Comparison of ENCODE assay signal across 9 mouse cellular contexts in genomic region chr3:153968549-153968948, GRCm38 (mm10). TPM values are rescaled to one million over a fixed set of nuclear protein-coding genes. Genes with fewer than 3 reads are reported as not detected.
A peak's percentile ranks its signal among the peaks of the same experiment; 100 is the strongest.
DNase-seq lines count a peak whose midpoint lies in the region; ATAC-seq and TF ChIP-seq lines count a peak whose summit lies in the region.
"Had no signal": no experiment of that assay in that cellular context is flagged by ENCODE, and none has a peak within 500 bp of the region (broad histone marks: within the 10 kb centered on the region; RNA-seq: fewer than 3 reads in every experiment).

No protein-coding gene starts in this region.

- no peak overlapping the region for H3K4me3 ChIP-seq in hindbrain, embryonic 14.5 days (replicated peaks; ENCODE audit: low read length)
- H3K4me3 ChIP-seq in hindbrain, embryonic 12.5 days = no peak overlapping the region
- H3K4me3 ChIP-seq in ES-E14 (ENCODE audit: insufficient read depth in 1 of 2, low read depth in 1 of 2, low read length in 2 of 2, poor library complexity in 1 of 2, severe bottlenecking in 1 of 2) = no peak overlapping the region
- no peak overlapping the region for H3K4me3 ChIP-seq in liver, postnatal 0 days (ENCODE audit: low read depth, low read length)
- H3K4me3 ChIP-seq: liver, embryonic 15.5 days had no signal

- no peaks in the 10 kb centered on the region for H3K9me3 ChIP-seq in hindbrain, embryonic 14.5 days (ENCODE audit: control insufficient read depth, low read length)
- no peaks in the 10 kb centered on the region for H3K9me3 ChIP-seq in hindbrain, embryonic 12.5 days (replicated peaks)
- no peaks in the 10 kb centered on the region for H3K9me3 ChIP-seq in ES-E14 (ENCODE audit: control insufficient read depth, insufficient read depth, low read depth, low read length)
- no peaks in the 10 kb centered on the region for H3K9me3 ChIP-seq in liver, postnatal 0 days (ENCODE audit: low read length)
- H3K9me3 ChIP-seq: liver, embryonic 15.5 days had no signal

- H3K36me3 ChIP-seq in hindbrain, embryonic 14.5 days (replicated peaks; ENCODE audit: control insufficient read depth, insufficient read depth) = no peaks in the 10 kb centered on the region
- no peaks in the 10 kb centered on the region for H3K36me3 ChIP-seq in hindbrain, embryonic 12.5 days
- no peaks in the 10 kb centered on the region for H3K36me3 ChIP-seq in ES-E14 (ENCODE audit: control insufficient read depth, insufficient read depth, low read length, poor library complexity, severe bottlenecking)
- H3K36me3 ChIP-seq in liver, postnatal 0 days (replicated peaks; ENCODE audit: insufficient read depth, low read length) = no peaks in the 10 kb centered on the region
- H3K36me3 ChIP-seq: liver, embryonic 15.5 days had no signal

- H3K27me3 ChIP-seq in hindbrain, embryonic 14.5 days (ENCODE audit: control insufficient read depth, insufficient read depth, low read length) = no peaks in the 10 kb centered on the region
- H3K27me3 ChIP-seq in hindbrain, embryonic 12.5 days = peaks cover 16% of the 10 kb centered on the region
- H3K27me3 ChIP-seq in liver, postnatal 0 days (ENCODE audit: insufficient read depth, low read length) = peaks cover 13% of the 10 kb centered on the region

- no peaks in the 10 kb centered on the region for H3K4me1 ChIP-seq in hindbrain, embryonic 14.5 days (replicated peaks; ENCODE audit: control insufficient read depth, insufficient read depth, low read length)
- H3K4me1 ChIP-seq in hindbrain, embryonic 12.5 days = no peaks in the 10 kb centered on the region
- no peaks in the 10 kb centered on the region for H3K4me1 ChIP-seq in ES-E14 (ENCODE audit: control insufficient read depth in 2 of 2, insufficient read depth in 2 of 2, low read length in 2 of 2, poor library complexity in 1 of 2)
- no peaks in the 10 kb centered on the region; the same call in 1 of the 2 replicates for H3K4me1 ChIP-seq in liver, postnatal 0 days (ENCODE audit: insufficient read depth)
- H3K4me1 ChIP-seq: liver, embryonic 15.5 days had no signal

- ATAC-seq in hindbrain, embryonic 14.5 days (ENCODE audit: low FRiP score) = no peak
- no peak for ATAC-seq in hindbrain, embryonic 12.5 days (ENCODE audit: low FRiP score)
- peak; percentile 64 for ATAC-seq in liver, postnatal 0 days

- no peak overlapping the region for H3K27ac ChIP-seq in hindbrain, embryonic 14.5 days
- no peak overlapping the region for H3K27ac ChIP-seq in hindbrain, embryonic 12.5 days
- no peak overlapping the region for H3K27ac ChIP-seq in ES-E14 (ENCODE audit: insufficient read depth, low read depth, low read length, poor library complexity, severe bottlenecking)
- H3K27ac ChIP-seq in liver, postnatal 0 days (ENCODE audit: low read depth) = no peak overlapping the region
- H3K27ac ChIP-seq: liver, embryonic 15.5 days had no signal

- no peak for TF ChIP-seq EP300 in liver, postnatal 0 days (IDR thresholded peaks at IDR 0.05; ENCODE audit: low read depth)

- no peak overlapping the region for H3K9ac ChIP-seq in hindbrain, embryonic 14.5 days
- no peak overlapping the region for H3K9ac ChIP-seq in hindbrain, embryonic 12.5 days
- no peak overlapping the region for H3K9ac ChIP-seq in ES-E14 (ENCODE audit: insufficient read depth, low read depth, low read length, poor library complexity, severe bottlenecking)
- no peak overlapping the region for H3K9ac ChIP-seq in liver, postnatal 0 days (replicated peaks)
- H3K9ac ChIP-seq: liver, embryonic 15.5 days had no signal

- H3K4me2 ChIP-seq in hindbrain, embryonic 14.5 days (replicated peaks) = no peak overlapping the region
- no peak overlapping the region for H3K4me2 ChIP-seq in hindbrain, embryonic 12.5 days (replicated peaks)
- H3K4me2 ChIP-seq in liver, postnatal 0 days (ENCODE audit: low read depth, low read length) = no peak overlapping the region
- H3K4me2 ChIP-seq: liver, embryonic 15.5 days had no signal

- TF ChIP-seq CTCF in liver, postnatal 0 days (IDR thresholded peaks at IDR 0.05; ENCODE audit: low read depth) = peak; percentile 84

- WGBS in hindbrain, embryonic 14.5 days = 35% methylated on average over 4 of the region's 4 CpGs
- 43% methylated on average over 4 of the region's 4 CpGs for WGBS in hindbrain, embryonic 12.5 days
- WGBS in liver, postnatal 0 days (ENCODE audit: insufficient replicate concordance) = 55% methylated on average over 4 of the region's 4 CpGs

- peak; percentile 65 for DNase-seq in hindbrain, embryonic 14.5 days (ENCODE audit: low spot score)
- peak; percentile 82 for DNase-seq in ES-E14 (ENCODE audit: low read depth, low spot score)
- DNase-seq in c-Kit-positive CD71-positive TER-119-positive erythroid progenitor cells, embryonic 14.5 days (ENCODE audit: low spot score) = peak; percentile 86
- DNase-seq in frontal cortex, postnatal 14 days (ENCODE audit: low spot score in 2 of 2) = peak; percentile 39 to 49
- peak; percentile 59 for DNase-seq in liver, postnatal 0 days
- peak; percentile 51 for DNase-seq in testis, postnatal 10 days (ENCODE audit: low spot score)
- DNase-seq in heart, adult 18-20 months = no peak

- in situ Hi-C loops in ES-E14 (cut with MboI; ENCODE audit: low sequenced_read_pairs in 2 of 2, unreplicated experiment in 2 of 2) = loop anchor here (10.0 to 25.0 kb wide), 2 partner anchors 256 to 269 kb away; no protein-coding TSS in a partner anchor

TF ChIP-seq in ES-E14, 5 proteins besides CTCF, POLR2A, EP300 and RAD21:
- TF ChIP-seq HCFC1 (IDR thresholded peaks at IDR 0.05; ENCODE audit: borderline replicate concordance, insufficient read depth, low read length) (no peak), ZNF384 (IDR thresholded peaks at IDR 0.05; ENCODE audit: low read depth, low read length) (0 out of 2 replicates have a peak, but pooled peaks have one; percentile 27), ZC3H11A (IDR thresholded peaks at IDR 0.05; ENCODE audit: borderline replicate concordance, low read depth, low read length) (peak; percentile 52; the same call in 1 of the 2 replicates), MAFK (IDR thresholded peaks at IDR 0.05; ENCODE audit: insufficient read depth, low read depth, low read length) (no peak), CHD2 (IDR thresholded peaks at IDR 0.05; ENCODE audit: low read depth, low read length) (no peak)
TF ChIP-seq in ES-E14: peak in this region for 2.

RNA-seq across cellular contexts. Expression of gene Slc44a5, which starts 4.7 kb away (rescaled TPM):
- 11.3 and 14.0 TPM in 2 replicates for polyA plus RNA-seq in hindbrain, embryonic 14.5 days (2014; fragmentation: Nextera tagmentation; extraction: Ambion mirVana)
- 5.7 and 6.1 TPM in 2 replicates for polyA plus RNA-seq in hindbrain, embryonic 12.5 days (2016; fragmentation: Nextera tagmentation; extraction: Ambion mirVana)
- total RNA-seq in ES-E14 (2012; rRNA removed) = 0.09 and 0.16 TPM in 2 replicates
- polyA plus RNA-seq in liver, postnatal 0 days (2015; fragmentation: Nextera tagmentation; extraction: Ambion mirVana) = 0.02 and 0.18 TPM in 2 replicates
- total RNA-seq in heart, adult 18-20 months (2021) = under 1 TPM; 0.13 to 0.17 TPM

RNA-seq across cellular contexts. Expression of gene Acadm, which starts 24.1 kb away (rescaled TPM):
- polyA plus RNA-seq in hindbrain, embryonic 14.5 days (2014; fragmentation: Nextera tagmentation; extraction: Ambion mirVana) = 62.6 and 69.6 TPM in 2 replicates
- 61.0 and 68.9 TPM in 2 replicates for polyA plus RNA-seq in hindbrain, embryonic 12.5 days (2016; fragmentation: Nextera tagmentation; extraction: Ambion mirVana)
- 94.5 and 101 TPM in 2 replicates for total RNA-seq in ES-E14 (2012; rRNA removed)
- polyA plus RNA-seq in liver, postnatal 0 days (2015; fragmentation: Nextera tagmentation; extraction: Ambion mirVana) = 271 and 289 TPM in 2 replicates
- 1,000 to 10,000 TPM; 1,411 to 1,781 TPM for total RNA-seq in heart, adult 18-20 months (2021)

RNA-seq across cellular contexts. Expression of gene Rabggtb, which starts 55.7 kb away (rescaled TPM):
- polyA plus RNA-seq in hindbrain, embryonic 14.5 days (2014; fragmentation: Nextera tagmentation; extraction: Ambion mirVana) = 54.8 and 58.4 TPM in 2 replicates
- polyA plus RNA-seq in hindbrain, embryonic 12.5 days (2016; fragmentation: Nextera tagmentation; extraction: Ambion mirVana) = 36.5 and 37.4 TPM in 2 replicates
- 243 and 307 TPM in 2 replicates for total RNA-seq in ES-E14 (2012; rRNA removed)
- polyA plus RNA-seq in liver, postnatal 0 days (2015; fragmentation: Nextera tagmentation; extraction: Ambion mirVana) = 28.7 and 31.8 TPM in 2 replicates
- total RNA-seq in heart, adult 18-20 months (2021) = 10 to 100 TPM; 91.9 to 99.4 TPM

Comparison
In these comparisons a context has a peak if more than half of its experiments do, and no peak if none do; other contexts are left out.
1. DNase-seq: peak in hindbrain, embryonic 14.5 days (single experiment), ES-E14 (single experiment), c-Kit-positive CD71-positive TER-119-positive erythroid progenitor cells, embryonic 14.5 days (single experiment), frontal cortex, postnatal 14 days (2 of 2), liver, postnatal 0 days (single experiment) and testis, postnatal 10 days (single experiment); none in heart, adult 18-20 months (0 of 2).